Mouse (Mus musculus) cortical plate, adult 2 months (tissue): ENCODE results near the gene Ncam1.

Source experiments
- CTCF ChIP-seq: fragments of 200-500 bp; IDR thresholded peaks from 2 replicates; pipeline ENCODE4 v1.5.1; 2011; ENCODE audit warnings: mild to moderate bottlenecking, control low read depth, low read length; ENCODE audit not compliant: insufficient read depth; ENCODE audit errors: extremely low read depth
- POLR2A ChIP-seq: fragments of 200-500 bp; IDR thresholded peaks from 2 replicates; pipeline ENCODE4 v1.6.1; 2011; ENCODE audit warnings: mild to moderate bottlenecking, low read length, control low read depth; ENCODE audit not compliant: insufficient read depth; ENCODE audit errors: extremely low read depth

- TF ChIP-seq POLR2A = no peak
- TF ChIP-seq CTCF = no peak
These were observed 137.2 kb downstream of the Ncam1 start for GRCm38 (mm10) chr9:49661480-49661879.
